Mouse (Mus musculus) ES-Bruce4 (cell line): ENCODE measurements around the gene Bank1.

Experiments
- CTCF ChIP-seq: IDR thresholded peaks from one replicate; pipeline ENCODE4 v1.8.1; 2011; ENCODE audit warnings: low read depth, low read length
- EP300 ChIP-seq: IDR thresholded peaks from 2 replicates; pipeline ENCODE4 v1.6.1; 2011; ENCODE audit warnings: low read depth, low read length; ENCODE audit not compliant: insufficient read depth
- POLR2A ChIP-seq: IDR thresholded peaks from one replicate; pipeline ENCODE4 v1.8.1; 2011; ENCODE audit warnings: low read length; ENCODE audit not compliant: insufficient read depth

DNA sequence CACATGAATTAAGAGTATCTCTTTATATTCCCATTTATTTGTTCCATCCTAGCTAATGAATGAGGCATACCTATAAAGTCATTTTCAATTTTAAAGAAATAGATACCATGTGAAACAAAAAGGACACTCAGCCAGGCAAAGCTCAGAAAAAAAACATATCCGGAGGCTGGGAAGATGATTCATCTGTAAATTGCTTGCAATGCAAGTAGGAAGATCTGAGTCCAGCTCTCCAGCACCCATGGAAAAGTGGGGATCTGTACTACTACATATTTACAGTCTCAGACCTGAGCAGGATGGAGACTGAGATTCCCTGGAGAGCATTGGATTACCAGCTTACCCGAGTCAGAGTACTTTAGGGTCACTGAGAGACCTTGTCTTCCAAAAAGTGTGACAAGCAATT is 14.0 kb upstream of the Bank1 start:
- no peak for TF ChIP-seq POLR2A
- no peak for TF ChIP-seq CTCF
- no peak for TF ChIP-seq EP300
